Comparison of ENCODE assay signal across 10 mouse cellular contexts in the genomic region with DNA sequence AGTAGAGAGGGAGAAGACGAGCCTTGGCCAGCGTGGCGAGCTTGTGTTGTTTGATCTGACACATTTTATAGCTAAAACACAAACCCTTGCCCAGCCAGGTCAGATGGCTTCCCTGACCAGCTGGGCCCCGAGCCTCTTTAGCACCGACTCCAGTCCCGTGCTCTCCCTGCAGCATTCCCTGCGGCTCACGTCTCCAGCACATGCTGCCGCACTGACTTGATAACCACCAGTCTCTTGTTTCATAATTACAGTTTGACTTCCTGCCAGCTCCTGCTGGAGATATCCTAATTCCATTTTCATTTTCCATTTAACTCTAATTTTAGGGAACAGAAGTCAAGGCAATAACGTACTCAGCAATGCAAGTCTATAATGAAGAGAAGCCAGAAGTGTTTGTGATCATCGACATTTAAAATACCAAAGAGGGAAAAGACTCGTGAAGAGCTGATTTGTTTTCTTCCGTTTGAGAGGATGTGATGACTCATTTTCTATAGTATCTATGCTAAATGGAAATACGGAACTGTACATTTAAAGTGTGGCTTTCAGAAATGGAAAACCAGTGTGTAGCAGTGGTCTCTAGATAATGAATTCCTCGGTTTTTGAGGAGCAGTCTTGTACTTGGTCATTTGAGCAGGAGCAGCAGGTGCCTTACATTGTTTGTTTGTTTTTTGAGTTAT. TPM values are rescaled to one million over a fixed set of nuclear protein-coding genes. Genes with fewer than 3 reads are reported as not detected.
DNase-seq lines count a peak whose midpoint lies in the region; TF ChIP-seq lines count a peak whose summit lies in the region.
"Had no signal": no experiment of that assay in that cellular context is flagged by ENCODE, and none has a peak within 500 bp of the region (broad histone marks: within the 10 kb centered on the region; RNA-seq: fewer than 3 reads in every experiment).

No protein-coding gene starts in this region.

- H3K27ac ChIP-seq in kidney, adult 2 months (ENCODE audit: insufficient read depth, low read depth, low read length), result no peak overlapping the region
- H3K27ac ChIP-seq: embryonic facial prominence, embryonic 12.5 days; neural tube, embryonic 13.5 days had no signal

- H3K4me1 ChIP-seq in kidney, adult 2 months (ENCODE audit: control insufficient read depth, insufficient read depth, low read length), result no peaks in the 10 kb centered on the region
- H3K4me1 ChIP-seq: embryonic facial prominence, embryonic 12.5 days; neural tube, embryonic 13.5 days had no signal

- WGBS in kidney, adult 2 months, result 61% methylated on average over 15 of the region's 15 CpGs

- H3K4me3 ChIP-seq in kidney, adult 2 months (ENCODE audit: insufficient read depth, low read depth, low read length), result no peak overlapping the region
- H3K4me3 ChIP-seq: embryonic facial prominence, embryonic 12.5 days; neural tube, embryonic 13.5 days had no signal

- H3K36me3 ChIP-seq in kidney, adult 2 months (ENCODE audit: control insufficient read depth, insufficient read depth, low read length), result peaks cover 8% of the 10 kb centered on the region

- peak; percentile 31 for DNase-seq in kidney, adult 2 months
- no peak for DNase-seq in kidney, postnatal 25 days
- peak; percentile 21 to 73 for DNase-seq in frontal cortex, adult 2 months (ENCODE audit: extremely low spot score in 1 of 2, low spot score in 1 of 2)
- peak; percentile 54 to 79 for DNase-seq in layer of hippocampus, adult 18-20 months (ENCODE audit: low spot score in 2 of 2)
- DNase-seq in right cerebral cortex, adult 18-20 months, result peak; percentile 61
- DNase-seq in spleen, postnatal 36 days (ENCODE audit: low spot score in 2 of 2), result no peak
- no peak for DNase-seq in thymus, postnatal 4 days

- no peak for TF ChIP-seq POLR2A in kidney, adult 2 months (IDR thresholded peaks at IDR 0.05; ENCODE audit: low read depth, low read length)

- H3K27me3 ChIP-seq in kidney, adult 2 months (replicated peaks; ENCODE audit: control insufficient read depth, insufficient read depth, low read length), result no peaks in the 10 kb centered on the region
- H3K27me3 ChIP-seq: embryonic facial prominence, embryonic 12.5 days; neural tube, embryonic 13.5 days had no signal

- TF ChIP-seq CTCF in kidney, adult 2 months (conservative IDR thresholded peaks at IDR 0.05; ENCODE audit: insufficient read depth, insufficient read length, low read depth, low read length), result no peak

RNA-seq across cellular contexts. Expression of gene Zbtb8os, which starts 11.1 kb away (rescaled TPM):
- polyA plus RNA-seq in kidney, adult 2 months (2012; rRNA removed), result 21.6 and 32.1 TPM in 2 replicates
- 31.1 and 32.0 TPM in 2 replicates for polyA plus RNA-seq in frontal cortex, adult 2 months (2012; rRNA removed)
- total RNA-seq in layer of hippocampus, adult 18-20 months (2021), result 10 to 100 TPM; 27.4 to 31.6 TPM

RNA-seq across cellular contexts. Expression of gene Rbbp4, which starts 11.4 kb away (rescaled TPM):
- 30.8 and 36.7 TPM in 2 replicates for polyA plus RNA-seq in kidney, adult 2 months (2012; rRNA removed)
- 59.1 and 61.4 TPM in 2 replicates for polyA plus RNA-seq in frontal cortex, adult 2 months (2012; rRNA removed)
- 100 to 1,000 TPM; 124 to 134 TPM for total RNA-seq in layer of hippocampus, adult 18-20 months (2021)

RNA-seq across cellular contexts. Expression of gene Zbtb8a, which starts 31.3 kb away (rescaled TPM):
- 4.9 and 5.4 TPM in 2 replicates for polyA plus RNA-seq in kidney, adult 2 months (2012; rRNA removed)
- 8.5 and 9.2 TPM in 2 replicates for polyA plus RNA-seq in frontal cortex, adult 2 months (2012; rRNA removed)
- total RNA-seq in layer of hippocampus, adult 18-20 months (2021), result 1 to 10 TPM; 3.2 to 3.5 TPM

RNA-seq across cellular contexts. Expression of gene Sync, which starts 59.2 kb away (rescaled TPM):
- polyA plus RNA-seq in kidney, adult 2 months (2012; rRNA removed), result 0.46 and 0.69 TPM in 2 replicates
- 1.3 TPM in 2 replicates for polyA plus RNA-seq in frontal cortex, adult 2 months (2012; rRNA removed)
- under 1 TPM; 0.99 TPM for total RNA-seq in layer of hippocampus, adult 18-20 months (2021)
- total RNA-seq: megakaryocyte, adult 5-6 weeks had no signal

Comparison
In these comparisons a context has a peak if more than half of its experiments do, and no peak if none do; other contexts are left out.
1. DNase-seq: peak in kidney, adult 2 months (single experiment), frontal cortex, adult 2 months (2 of 2), layer of hippocampus, adult 18-20 months (2 of 2) and right cerebral cortex, adult 18-20 months (single experiment); none in kidney, postnatal 25 days (0 of 2), spleen, postnatal 36 days (0 of 2) and thymus, postnatal 4 days (single experiment).